ENCODE assay signal across 15 mouse cellular contexts in genomic region chr13:33562928-33563327, GRCm38 (mm10).
"Had no signal": no experiment of that assay in that cellular context is flagged by ENCODE, and none has a peak within 500 bp of the region (broad histone marks: within the 10 kb centered on the region; RNA-seq: fewer than 3 reads in every experiment).

No protein-coding gene starts in this region.

- DNase-seq: retina, postnatal 1 day; right cerebral cortex, adult 18-20 months; right cerebral cortex, postnatal 14 days; right cerebral cortex, postnatal 25 days; right cerebral cortex, postnatal 4 days; spleen, adult 18-20 months; thymus, adult 18-20 months; thymus, adult 2 months; thymus, postnatal 14 days; thymus, postnatal 25 days; thymus, postnatal 36 days; thymus, postnatal 4 days had no signal

- H3K9me3 ChIP-seq: stomach, embryonic 15.5 days had no signal

- H3K27ac ChIP-seq: neural tube, embryonic 15.5 days; stomach, embryonic 15.5 days; stomach, postnatal 0 days had no signal

- H3K27me3 ChIP-seq: neural tube, embryonic 15.5 days; stomach, embryonic 15.5 days had no signal

- H3K4me1 ChIP-seq: neural tube, embryonic 15.5 days; stomach, embryonic 15.5 days had no signal

- H3K9ac ChIP-seq: neural tube, embryonic 15.5 days; stomach, embryonic 15.5 days had no signal

- H3K36me3 ChIP-seq: neural tube, embryonic 15.5 days; stomach, embryonic 15.5 days had no signal

- H3K4me3 ChIP-seq: neural tube, embryonic 15.5 days; stomach, embryonic 15.5 days had no signal

- H3K4me2 ChIP-seq: neural tube, embryonic 15.5 days; stomach, embryonic 15.5 days had no signal
